Mouse (Mus musculus) left cerebral cortex, postnatal 25 days (tissue): ENCODE measurements at regions not wholly inside any gene's neighbourhood (a gene's known extent, or its start where the extent isn't known, plus 50 kb on each side); places are given as distances from the start of the nearest gene placed in this dataset.
"Not testable (repeated sequence)": the region's sequence is repeated elsewhere in the genome, so short reads cannot be mapped to it uniquely, and the experiment has no call there.

Source experiments
- DNase-seq, 2 experiments: peaks; one replicate each; pipeline ENCODE4 v3.0.0; 2022; ENCODE audit warnings: low spot score in 2 of 2, mixed read lengths in 1 of 2
- intact Hi-C: fragments of 180-260 bp; cut with DNase I; formaldehyde crosslinking; loops from one replicate; pipeline ENCODE4 v1.15.1; 2025

DNA sequence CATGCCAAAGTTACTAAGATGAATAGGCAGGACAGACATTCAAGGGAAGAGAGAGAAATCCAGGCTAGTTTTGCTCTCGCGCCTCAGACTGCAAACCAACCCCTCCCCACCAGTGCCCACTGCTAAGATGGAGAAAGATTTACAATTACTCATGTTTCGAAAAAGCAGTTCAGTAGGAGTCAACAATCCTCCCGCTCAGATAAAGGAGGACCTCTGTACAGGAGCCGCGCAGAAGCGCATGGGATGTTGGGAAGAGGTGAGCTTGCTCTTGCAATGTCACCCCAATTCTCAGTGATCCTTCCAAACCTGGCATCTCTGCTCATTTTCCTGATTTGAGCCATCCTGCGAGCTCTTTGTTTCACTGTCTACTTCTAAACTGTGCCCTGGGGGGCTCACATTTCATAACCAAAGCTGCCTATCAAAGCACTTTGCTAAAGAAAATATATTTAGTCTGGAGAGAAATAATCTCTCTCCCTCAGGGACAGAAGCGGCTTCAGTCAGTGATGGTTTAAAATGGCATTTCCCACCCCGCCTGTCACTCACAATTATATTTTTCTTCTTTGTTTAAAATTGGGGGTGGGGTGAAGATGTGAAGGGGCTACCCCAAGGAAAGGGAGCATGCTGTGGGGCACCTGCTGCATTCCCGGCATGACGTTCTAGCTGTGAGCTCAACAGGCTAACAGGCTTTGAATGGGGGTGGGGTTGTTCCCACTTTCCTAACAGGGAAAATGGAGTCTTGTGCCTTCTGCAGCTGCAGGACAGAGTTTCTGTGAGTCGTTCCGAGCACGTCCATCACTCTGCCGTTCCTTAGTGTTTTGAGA is 170.2 kb downstream of the Nucb2 start:
- intact Hi-C loops: no loop called here
- DNase-seq: no peak

DNA sequence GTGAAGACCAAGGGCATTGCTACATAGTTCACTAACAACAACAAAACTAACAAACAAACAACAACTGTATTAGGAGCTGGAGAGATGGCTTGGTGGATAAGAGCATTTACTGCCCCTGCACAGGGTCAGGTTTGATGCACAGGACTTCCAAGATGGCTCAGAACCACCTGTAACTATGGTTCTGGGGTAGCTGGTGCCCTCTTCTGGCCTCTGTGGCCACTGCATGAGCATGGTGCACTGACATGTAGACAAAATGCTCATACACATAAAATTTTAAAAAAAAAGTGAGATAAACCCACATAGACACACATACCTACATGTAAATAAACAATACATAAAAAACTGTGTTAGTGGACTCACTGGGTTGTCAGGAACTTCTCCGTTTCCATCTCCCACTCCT is 172.5 kb downstream of the Nucb2 start:
- DNase-seq: no peak
- intact Hi-C loops: no loop called here

DNA sequence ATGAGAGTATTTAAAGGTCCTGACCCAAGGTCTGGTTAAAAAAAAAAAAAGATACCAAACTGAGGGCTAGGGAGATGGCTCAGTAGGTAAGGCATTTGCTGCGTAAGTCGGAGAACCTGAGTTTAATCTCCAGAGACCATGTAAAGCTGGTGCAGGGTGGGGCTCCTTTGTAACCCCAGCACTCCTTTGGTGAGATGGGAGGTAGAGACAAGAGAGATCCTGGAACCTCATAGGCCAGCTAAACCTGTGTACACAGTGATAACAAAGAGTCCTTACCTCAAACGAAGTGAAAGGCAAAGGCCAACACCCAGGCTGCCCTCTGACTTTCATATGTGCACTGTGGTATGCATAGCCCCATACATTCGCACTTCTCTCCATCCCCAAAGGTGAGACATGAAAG is 175.0 kb downstream of the Nucb2 start:
- intact Hi-C loops: no loop called here

DNA sequence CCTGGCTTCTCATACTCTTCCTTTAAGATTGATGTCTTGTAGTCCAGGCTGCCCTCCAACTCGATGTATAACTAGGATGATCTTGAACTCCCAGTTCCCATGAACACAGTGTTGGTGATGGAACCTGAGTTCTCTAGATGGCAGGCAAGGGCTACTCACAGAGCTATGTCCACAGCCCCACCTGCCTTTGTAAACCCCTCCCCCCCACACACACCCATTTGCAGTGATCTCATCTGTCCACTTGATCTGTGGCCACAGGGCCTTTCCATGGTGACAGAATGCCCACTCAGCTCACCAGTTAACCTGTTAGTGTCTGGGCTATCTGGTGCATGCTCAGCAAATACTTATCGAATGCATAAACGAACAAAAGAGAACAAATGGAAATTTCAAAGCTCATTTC is 176.4 kb downstream of the Nucb2 start:
- DNase-seq: no peak
- intact Hi-C loops: no loop called here

More for the DNA sequence above, 175.0 kb downstream of the Nucb2 start:
- no peak for DNase-seq

DNA sequence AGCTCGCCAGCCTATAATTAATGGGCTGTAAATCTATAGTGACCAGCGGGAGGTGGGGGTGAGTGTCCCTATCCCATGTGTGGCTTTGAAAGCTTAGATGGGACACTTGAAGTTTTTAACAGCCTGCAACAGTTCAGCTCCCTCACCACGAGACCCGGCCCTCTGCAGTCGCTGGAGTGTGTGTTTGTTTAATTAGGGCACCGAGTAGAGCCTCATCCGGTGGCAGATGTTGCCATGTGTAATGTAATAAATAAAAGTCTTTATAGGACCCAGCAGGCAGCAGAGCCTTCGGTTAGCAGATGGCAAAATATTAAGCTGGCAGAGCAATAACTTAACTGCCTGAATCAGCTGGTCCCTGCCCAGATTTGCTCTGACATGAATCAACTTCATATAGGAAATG is 177.1 kb downstream of the Nucb2 start:
- intact Hi-C loops: no loop called here
- DNase-seq: no peak

DNA sequence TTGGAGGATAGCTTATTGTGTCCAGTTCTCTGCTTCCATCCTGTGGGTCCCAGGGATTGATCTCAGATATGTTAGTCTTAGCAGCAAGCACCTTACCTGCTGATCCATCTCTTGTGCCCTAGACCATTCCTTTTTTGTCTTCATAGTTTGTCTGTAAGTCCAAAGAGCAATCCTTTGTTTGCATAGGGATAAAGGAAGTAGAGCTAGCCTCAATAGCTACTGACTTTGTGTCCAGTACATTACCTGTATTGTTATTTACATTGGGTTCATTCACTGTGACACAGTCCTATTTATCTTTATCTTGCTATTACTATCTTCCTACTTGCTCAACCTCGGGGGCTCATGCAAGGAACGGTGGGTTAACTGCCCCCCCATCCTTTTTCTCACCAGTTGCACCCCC is 196.2 kb downstream of the Nucb2 start:
- intact Hi-C loops: loop anchor here (2.0 to 10.0 kb wide), 5 partner anchors 157 to 1404 kb away; partner anchors contain the start of gene Xylt1

DNA sequence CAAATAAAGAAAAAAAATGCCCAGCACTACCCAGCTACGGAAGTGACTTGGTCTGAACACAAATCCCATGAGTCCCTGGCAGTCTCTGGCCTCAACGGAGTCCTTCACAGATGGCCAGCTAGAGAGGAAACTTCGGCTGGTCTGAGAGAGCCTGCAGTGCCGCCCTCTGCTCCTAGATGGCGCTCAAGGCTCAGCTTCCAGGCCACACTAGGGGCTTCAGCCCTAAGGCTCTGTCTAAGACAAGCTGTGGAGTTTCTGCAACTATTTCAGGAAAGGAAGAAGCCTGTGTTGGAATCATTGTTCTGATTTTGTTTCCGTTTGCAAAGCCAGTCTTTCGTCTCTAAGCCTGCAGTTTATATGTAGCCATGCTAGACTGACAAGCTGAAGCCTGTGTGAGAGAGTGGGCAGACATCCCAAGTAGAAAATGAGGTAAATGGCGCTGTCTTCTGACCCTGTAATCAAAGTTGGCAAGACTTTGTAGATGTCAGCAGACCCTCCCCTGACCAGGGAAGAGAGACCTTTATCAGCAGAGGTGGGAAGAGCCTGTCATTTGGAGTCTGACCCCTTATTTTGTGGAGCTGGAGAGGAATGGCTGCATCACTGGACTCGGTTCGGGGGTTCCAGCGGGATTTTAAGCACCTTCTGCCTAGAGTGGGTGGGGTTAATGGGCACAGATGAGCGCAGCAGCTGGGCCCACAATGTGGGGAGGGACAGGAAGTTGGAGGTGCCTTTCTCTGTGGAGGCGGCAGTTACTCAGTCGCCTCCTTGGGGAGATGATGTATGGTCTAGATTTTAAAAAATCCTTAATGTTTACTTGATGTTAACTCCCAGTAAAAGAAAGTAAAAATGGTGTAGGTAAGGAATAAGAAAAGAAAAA is 197.5 kb downstream of the Nucb2 start:
- DNase-seq: peak; percentile 86 to 93
- intact Hi-C loops: loop anchor here (2.0 to 10.0 kb wide), 5 partner anchors 156 to 1403 kb away; partner anchors contain the start of gene Xylt1

More for the DNA sequence above, 196.2 kb downstream of the Nucb2 start:
- DNase-seq: no peak

DNA sequence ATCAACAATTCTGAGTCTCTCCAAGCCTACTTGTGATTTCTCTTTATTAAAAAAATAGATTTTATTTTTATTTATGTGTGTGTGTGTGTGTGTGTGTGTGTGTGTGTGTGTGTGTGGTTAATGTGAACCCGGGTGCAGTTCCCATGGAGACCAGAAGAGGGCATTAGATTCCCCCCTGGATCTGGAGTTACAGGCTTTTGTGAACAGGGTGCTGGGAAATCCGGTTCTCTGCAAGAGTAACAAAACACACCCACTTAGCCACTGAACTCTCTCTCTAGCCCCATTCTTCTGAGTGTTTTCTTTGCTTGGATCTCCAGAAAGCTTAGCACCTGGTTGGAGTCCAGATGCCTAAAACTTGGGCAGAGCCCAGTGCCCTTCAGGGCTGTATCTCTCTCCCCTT is 198.4 kb downstream of the Nucb2 start:
- intact Hi-C loops: loop anchor here (5.0 to 10.0 kb wide), 4 partner anchors 155 to 1402 kb away; no protein-coding TSS in a partner anchor
- DNase-seq: no peak

DNA sequence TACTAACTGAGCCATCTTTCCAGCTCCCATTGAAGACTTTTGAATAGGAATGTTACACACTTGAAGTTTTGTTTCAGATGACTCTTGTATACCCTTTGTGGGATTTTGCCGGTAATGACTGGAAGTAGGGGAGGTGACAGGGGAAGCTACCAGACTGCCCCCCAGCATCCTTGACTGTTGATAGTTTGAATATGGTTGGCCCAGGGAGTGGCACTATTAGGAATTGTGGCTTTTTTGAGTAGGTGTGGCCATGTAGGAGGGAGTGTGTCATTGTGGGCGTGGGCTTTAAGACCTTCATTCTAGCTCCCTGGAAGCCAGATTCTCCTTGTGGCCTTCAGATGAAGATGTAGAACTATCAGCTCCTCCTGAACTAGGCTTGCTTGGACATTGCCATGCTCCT is 207.4 kb downstream of the Nucb2 start:
- intact Hi-C loops: no loop called here
- no peak for DNase-seq

DNA sequence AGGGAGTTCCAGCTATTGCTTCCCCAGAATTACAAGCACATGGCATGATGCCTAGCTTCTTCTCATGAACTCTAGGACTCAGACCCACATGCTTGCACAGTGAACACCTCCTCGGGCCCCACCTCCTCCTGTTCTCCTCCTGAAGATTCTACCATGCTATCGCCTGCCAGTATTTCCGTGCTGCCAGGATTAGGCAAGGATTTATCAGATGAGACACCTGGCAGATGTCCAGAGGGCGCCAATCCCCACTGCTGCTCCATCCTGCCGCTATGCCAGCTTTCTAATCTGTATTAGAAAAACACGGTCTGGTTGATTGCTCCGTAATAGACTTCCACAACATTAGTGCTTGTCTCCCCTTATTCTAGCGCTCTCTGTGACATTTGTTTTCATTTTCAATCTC is 209.0 kb downstream of the Nucb2 start:
- intact Hi-C loops: no loop called here
- DNase-seq: no peak

DNA sequence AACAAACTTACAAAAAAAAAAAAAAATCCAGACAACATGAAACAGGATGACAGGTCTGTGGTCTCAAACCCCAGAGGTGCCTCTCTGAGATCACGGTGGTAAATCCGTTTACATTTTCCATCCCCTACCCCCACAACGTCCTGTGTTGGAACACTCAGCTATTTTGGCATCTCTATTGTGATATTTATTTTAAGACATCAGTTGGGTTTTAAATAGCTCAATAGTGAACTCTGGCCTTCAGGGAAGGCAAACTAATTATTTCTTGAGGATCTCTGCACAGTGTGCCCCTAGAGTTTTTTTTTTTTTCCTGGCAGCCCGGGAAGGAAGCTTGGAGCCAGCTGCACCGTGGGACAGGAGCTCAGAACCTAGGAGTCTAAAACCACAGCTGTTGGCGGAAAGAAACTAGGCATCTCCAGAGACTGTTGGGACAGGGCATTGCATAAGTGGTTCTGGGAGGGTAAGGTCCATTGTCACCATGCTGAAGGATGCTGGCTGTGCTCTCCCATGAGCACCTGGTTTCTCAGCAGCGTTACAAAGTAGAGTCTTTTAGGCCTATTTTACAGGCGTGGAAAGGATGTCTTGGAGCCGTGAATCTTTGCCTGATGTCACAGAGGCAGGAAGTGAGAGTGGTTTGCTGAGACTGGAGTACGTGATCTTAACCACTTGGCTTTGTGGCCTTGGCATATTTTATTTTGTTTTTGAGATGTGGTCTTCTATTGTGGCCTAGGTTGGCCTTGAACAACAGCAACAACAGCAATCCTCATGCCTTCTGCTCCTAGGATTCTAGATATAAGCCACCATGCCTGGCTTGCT is 211.3 kb downstream of the Nucb2 start:
- DNase-seq: no peak
- intact Hi-C loops: no loop called here

DNA sequence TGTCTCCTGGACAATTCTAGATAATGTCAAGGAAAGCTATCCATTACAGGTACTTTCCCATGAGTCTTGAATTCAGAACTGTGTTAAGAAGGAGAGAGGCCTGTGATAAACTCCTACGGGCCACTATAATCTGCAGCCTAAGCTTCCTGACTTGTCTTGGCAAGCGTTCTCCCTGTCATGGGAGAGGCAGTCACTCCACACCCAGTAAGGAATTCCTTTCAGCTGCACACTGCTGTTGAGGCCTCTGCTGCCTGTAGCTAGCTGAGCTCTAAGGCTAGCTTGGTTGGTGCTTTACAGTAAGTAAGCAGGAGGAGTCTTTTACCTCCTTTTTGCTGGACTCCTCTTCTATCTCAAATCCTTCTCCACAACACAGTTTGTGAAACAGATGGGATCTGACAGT is 224.2 kb downstream of the Nucb2 start:
- intact Hi-C loops: no loop called here
- DNase-seq: peak in 1 of 2 experiments; percentile 31

DNA sequence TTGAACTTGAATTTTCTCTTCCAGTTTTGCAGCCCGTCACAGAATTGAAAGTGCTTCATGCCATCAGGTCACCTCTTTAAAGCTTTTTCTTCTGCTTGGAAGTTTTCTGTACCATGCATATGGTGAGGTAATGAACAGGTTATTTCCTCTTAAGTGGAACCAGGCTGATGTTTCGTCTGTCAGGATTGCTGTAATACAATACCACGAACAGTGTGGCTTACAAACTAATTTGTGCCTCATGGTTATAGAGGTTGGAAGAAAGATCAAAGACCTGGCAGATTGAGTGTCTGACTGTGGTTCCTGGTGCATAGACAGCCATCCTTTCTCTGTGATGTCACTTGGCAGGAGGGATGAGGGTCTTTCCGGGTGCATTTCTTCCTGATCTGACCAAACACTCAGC is 225.6 kb downstream of the Nucb2 start:
- DNase-seq: no peak
- intact Hi-C loops: no loop called here

DNA sequence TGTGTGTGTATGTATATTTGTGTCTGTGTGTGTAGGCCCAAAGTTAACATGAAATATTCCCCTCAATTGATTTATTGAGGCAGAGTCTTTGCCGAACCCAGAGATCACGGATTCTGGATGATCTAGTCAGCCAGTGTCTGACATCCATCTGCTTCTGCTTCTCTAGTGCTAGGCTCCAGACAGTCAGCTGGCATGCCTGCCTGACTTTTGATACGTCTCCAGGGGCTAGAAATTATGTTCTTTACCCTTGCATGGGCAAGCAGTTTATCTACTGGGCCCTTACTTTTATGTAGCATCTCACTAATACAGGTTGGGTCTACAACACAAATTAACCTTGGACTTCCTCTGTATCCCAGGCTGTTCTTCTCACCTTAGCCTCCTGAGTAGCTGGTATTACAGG is 231.5 kb downstream of the Nucb2 start:
- intact Hi-C loops: no loop called here
- DNase-seq: no peak

DNA sequence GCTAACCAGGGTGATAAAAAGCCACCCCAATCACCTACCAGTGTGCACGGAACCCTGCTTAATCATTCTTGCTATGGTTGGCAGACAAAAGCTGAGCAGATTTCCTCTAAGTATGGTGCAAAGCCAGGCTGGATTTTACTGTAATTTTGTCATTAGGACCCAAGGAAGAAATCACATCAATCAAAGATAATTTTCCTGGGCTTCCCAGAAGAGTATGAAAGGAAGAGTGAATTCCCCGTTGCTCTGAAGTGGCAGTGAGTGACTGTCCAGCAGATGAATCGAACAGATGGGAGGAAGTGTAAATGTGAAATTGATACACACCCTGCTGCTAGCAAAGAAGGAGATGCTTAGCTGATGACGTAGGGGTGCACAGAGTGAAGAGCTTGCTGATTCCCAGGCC is 232.2 kb downstream of the Nucb2 start:
- no peak for DNase-seq
- intact Hi-C loops: no loop called here

DNA sequence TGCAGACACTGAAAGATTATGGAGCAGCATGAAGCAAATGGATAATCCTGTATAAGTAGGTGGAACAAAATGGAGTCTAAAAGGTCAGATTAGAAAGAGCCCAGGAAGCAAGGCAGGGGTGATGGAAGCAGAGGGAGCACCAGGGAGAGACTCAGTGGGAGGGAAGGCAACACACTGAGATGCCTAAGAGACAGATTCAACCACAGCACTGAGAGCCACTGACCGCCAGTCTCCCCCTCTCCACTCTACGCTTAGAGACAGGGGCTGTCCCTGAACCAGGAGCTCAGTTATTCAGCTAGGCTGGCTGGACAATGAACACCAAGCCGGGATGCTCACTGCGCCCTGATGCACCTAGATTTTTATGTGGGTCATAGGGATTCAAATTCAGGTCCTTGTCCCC is 233.8 kb downstream of the Nucb2 start:
- DNase-seq: no peak
- intact Hi-C loops: no loop called here

DNA sequence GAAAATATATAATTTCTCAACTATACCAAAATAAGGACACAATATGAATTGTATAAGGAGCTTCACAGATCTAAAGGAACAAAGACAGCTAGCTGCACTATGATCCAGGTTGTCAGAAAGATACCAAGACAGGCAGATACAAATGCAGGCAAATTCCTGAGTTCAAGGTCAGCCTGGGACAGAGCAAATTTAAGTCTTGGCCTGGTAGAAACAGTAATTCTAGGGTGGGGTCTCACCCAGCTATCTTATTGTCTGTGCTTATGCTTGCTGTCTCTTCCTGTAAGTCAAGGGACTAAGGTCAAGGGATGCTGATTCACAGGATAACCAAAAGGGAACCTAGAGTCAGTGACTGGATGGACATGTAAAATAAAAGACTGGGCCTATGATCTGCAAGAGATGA is 250.4 kb downstream of the Nucb2 start:
- DNase-seq: no peak
- intact Hi-C loops: no loop called here

DNA sequence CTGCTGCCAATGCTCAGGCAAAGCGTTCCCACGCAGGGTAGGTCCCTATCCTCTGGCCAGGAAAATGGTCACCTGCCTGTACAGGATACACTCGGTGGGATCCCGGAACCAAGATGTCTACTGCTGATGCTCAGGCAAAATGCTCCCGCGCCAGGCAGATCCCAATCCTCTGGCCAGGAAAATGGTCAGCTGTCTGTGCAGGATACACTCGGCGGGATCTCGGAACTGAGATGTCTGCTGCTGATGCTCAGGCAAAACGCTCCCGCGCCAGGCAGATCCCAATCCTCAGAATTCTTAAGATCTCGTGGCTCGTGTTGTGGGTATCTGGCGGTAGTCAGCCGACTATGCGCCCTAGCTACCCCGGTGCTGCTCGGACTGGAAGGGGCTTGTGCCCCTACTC is 288.0 kb downstream of the Nucb2 start:
- DNase-seq, intact Hi-C loops: not testable (repeated sequence)

DNA sequence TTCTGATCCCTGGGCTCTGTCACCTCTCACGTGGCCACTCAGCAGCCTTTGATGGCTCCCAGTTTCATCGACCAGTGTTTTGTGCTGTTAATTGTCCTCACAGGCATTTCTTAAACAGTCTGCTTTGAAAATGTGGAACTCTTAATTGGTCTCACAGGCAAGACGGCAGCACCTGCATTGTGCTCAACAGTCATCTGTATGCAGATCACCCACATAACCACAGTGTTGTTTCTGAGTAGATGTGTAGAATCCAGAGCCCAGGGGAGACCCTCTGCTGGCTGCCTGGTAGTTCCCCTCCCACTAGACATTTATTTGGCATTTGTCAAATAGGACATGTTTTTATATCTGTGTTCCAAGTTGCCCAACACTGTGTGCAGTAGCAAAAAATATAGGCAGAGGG is 304.3 kb downstream of the Nucb2 start:
- no peak for DNase-seq
- intact Hi-C loops: no loop called here

DNA sequence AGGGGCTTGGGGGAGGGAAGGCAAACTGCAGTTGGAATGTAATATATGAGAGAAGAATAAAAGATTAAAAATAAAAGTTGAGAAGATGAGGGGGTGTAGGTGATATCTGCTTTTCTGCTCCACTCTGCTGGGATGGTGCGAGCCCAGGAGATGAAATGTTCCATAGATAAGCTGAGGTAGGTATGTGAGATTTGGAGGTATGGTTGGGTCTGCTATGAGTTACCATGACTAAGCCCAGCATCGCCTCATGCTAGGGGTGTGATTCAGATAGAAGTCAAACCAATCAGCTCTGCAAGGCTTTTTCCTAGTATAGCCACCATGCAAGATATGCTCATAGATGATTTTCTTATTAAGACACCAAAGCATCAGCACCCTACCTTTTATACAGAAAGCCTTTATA is 312.3 kb downstream of the Nucb2 start:
- intact Hi-C loops: no loop called here
- DNase-seq: peak; percentile 6 to 58
